Mouse (Mus musculus): Measurements from ENCODE around the gene Arpc1a.
"Not testable (repeated sequence)": the region's sequence is repeated elsewhere in the genome, so short reads cannot be mapped to it uniquely, and the experiment has no call there.

Arpc1a gene

GRCm38 (mm10) chr5:145104328-145104727, 20.7 kb downstream of the Arpc1a start:
- no peak for DNase-seq (ENCODE audit: low spot score in 2 of 2)

DNA sequence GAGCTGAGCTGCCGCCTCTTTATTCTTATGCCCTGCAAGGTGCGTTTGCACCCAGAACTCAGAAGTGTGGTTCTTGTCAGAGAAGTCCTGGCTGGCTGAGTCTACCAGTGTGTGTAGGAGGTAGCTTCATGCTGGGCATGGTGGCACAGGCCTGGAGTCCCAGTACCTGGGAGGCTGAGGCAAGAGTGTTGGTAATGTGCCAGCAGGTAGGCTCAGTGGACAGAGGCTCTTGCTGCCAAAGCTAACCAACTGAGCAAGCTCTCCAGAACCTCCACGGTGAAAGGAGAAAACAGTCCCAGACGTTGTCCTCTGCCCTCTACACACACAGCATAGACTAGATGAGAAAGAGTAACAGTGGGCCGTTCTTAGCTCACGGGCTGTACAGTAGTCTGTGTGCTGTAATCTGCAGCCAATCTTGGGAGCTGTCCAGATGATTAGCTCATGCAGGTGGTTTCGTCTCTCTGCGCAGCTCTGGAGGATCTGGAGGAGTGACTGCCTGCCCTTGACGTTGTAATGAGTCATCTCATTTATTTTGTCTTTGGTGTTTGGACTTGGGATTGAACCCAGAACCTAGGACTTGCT, 22.2 kb downstream of the Arpc1a start:
- no peak for DNase-seq (ENCODE audit: low spot score in 2 of 2)

- no peak for DNase-seq (ENCODE audit: low spot score in 2 of 2)
Observed at GRCm38 (mm10) chr5:145110401-145110800, 26.8 kb downstream of the Arpc1a start.

DNA sequence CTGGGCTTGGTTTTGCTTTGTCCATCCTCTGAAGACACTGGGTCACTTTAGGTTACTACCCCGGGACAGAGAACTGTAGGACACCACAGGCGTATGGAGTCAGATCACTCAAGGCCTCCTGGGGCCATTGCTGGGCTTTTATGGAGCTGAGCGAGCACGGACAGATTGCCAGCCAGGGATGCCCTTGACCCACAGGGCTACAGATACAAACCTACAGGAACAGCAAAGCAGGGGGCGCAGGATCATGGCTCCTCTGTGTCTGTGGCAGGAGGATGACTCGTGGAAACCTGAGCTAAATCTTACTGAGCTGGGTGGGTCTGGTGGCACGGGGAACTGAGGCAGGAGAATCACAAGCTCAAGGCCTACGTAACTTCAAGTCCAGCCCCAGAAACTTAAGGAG, 28.9 kb downstream of the Arpc1a start:
- no peak for DNase-seq (ENCODE audit: low spot score in 2 of 2)

DNA sequence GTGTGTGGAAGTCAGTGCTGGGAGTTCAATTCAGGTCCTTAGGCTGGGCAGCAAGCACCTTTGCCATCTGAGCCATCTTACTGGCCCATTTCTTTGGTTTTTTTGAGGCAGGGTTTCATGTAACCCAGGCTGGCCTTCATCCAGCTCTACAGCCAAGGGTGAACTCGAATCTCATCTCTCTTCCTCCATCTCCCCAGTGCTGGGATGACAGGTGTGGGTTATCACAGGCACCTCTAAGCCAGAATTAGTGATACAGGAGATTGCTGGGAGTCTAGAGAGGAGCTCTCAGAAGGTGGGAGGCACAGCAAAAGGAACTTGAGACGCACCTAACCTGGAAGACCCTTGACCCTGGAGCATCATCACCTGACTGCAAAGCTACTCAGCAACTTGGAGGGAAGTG, 29.8 kb downstream of the Arpc1a start:
- DNase-seq (ENCODE audit: low spot score in 2 of 2): no peak

GRCm38 (mm10) chr5:145114071-145114605, 30.5 kb downstream of the Arpc1a start, which contains the start of gene Arpc1b:
Gene Arpc1b, plus strand, starts transcription at chr5:145114215.
- DNase-seq (ENCODE audit: low spot score in 2 of 2): peak; percentile 59 to 70

DNA sequence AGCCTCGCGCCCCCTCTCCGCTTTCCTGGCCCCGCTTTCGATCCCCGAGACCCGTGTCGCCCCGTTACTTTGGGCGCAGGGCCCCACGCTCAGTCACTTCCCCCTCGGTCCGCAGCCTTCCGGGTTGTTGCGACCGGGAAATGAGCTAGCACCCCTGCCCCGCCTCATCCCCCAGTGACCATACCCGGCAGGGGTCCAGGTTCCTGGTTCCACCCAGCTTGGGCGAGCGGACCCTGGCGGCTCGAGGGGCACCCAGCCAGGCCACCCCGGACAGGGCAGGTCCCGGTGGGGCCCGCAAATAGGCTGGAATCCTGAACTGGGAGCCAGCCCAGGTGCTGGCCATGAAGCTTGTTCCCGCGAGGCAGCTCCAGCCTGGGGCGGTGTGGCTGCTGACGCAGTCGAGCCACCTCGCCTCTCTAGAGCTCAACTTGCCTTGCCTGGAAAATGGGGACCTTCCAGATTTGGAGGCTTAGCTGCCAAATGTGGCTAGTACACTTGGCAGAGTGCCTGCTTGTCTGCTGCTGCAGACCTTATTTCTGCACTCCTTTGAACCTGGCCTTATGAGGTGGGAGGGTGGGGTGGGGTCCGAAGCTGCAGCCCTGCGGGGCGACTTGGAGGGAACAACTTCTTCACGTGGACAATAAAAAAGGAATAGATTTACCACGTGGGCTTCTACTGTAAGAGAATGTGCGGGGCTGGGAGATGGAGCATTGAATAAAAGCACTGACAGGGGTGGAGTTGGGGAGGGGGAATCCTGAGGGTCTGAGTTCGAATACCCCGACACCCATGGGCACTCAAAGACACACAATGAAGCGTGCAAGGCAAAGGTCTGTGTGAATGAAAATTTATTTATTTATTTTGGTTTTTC, 31.2 kb downstream of the Arpc1a start:
- peak; percentile 67 to 71 for DNase-seq (ENCODE audit: low spot score in 2 of 2)

DNA sequence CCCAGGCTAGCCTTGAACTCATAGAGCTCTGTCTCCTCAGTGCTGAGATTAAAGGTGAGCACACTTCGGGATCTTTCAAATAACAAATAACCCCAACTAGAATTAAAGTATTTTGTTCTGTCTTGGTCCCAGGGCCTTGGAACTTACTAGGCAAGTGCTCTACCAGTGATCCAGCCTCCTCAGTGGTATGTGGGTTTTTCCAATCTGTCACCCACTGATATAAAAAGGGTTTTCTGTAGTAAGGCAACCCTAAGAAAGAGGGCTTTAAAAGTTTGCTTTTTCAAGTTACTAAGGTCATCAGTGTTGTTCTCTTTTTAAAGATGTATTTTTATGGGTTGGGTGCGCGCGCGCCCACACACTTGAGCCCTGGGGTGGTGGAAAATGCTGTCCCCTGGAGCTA, 32.1 kb downstream of the Arpc1a start:
- no peak for DNase-seq (ENCODE audit: low spot score in 2 of 2)

DNA sequence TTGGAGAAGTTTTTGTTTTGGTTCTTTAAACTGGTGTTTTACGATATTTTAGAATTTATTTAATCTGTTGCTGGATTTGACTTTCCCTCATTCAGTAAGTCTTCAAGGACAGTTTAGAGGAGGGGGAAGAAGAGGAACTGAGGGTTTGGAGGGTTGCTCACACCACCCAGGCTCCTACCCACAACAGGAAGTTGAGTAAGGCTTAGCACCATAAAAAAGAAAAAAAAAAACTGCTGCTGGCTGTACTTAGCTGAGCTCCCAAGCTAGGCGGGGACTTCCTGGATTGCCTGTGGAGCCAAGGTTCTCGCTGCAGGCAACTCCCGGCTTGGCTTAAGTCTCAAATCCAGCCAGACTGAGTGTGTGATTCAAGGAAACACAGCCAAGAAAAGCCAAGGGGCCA, 32.7 kb downstream of the Arpc1a start:
- DNase-seq (ENCODE audit: low spot score in 2 of 2): peak in 1 of 2 experiments; percentile 72

GRCm38 (mm10) chr5:145116916-145117315, 33.3 kb downstream of the Arpc1a start:
- peak; percentile 37 to 46 for DNase-seq (ENCODE audit: low spot score in 2 of 2)

- no peak for DNase-seq (ENCODE audit: low spot score in 2 of 2)
Observed at GRCm38 (mm10) chr5:145118005-145118404, 34.4 kb downstream of the Arpc1a start.

DNA sequence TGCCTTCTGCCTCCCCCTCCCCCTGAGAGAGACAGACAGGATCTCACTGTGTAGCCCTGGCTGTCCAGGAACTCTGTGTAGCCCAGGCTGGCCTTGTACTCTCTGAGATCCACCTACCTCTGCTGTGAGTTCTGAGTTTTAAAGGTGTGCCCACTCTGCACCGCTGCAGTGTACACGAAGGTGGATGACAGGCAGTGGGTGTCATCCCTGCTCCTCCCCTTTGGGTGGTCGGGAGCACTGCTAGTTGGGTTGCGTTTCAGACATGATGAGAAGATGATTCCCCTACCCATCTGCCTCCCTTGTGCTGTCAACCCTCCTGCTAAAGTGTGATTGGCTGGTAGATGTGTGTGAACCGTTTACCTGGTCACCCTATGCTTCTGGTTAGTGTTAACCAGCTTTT, 34.8 kb downstream of the Arpc1a start:
- no peak for DNase-seq (ENCODE audit: low spot score in 2 of 2)

DNA sequence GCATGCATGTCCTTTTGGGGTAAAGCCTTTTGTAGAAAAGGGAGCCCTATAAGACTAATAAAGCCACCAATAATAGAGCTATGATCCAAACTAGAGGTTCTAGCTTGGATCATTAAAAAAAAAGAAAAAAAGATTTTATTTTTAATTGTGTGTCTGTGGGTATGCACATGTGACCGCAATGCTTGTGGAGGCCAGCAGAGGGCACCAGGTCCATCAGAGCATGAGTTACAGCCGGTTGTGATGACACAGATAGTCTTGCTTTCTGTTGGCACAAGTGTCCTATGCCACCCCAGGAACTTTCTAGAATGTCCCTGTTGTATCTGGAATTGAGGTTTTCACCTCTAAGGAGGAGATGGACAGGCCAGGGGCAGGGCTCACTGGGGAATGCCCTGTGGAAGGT, 35.8 kb downstream of the Arpc1a start:
- no peak for DNase-seq (ENCODE audit: low spot score in 2 of 2)

- DNase-seq (ENCODE audit: low spot score in 2 of 2): no peak
Observed at GRCm38 (mm10) chr5:145120921-145121320, 37.3 kb downstream of the Arpc1a start.

DNA sequence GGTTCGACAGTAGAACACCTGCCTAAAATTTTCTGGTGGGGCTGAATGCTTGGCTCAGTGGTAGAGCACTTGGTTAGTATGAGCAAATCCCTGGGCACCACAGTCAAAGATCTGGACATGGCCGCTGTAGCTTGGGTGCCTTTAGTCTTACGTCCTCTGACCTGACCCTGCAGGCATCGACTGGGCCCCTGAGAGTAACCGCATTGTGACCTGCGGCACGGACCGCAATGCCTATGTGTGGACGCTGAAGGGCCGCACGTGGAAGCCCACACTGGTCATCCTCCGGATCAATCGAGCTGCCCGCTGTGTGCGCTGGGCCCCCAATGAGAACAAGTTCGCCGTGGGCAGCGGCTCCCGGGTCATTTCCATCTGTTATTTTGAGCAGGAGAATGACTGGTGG, 39.8 kb downstream of the Arpc1a start:
- no peak for DNase-seq (ENCODE audit: low spot score in 2 of 2)

DNA sequence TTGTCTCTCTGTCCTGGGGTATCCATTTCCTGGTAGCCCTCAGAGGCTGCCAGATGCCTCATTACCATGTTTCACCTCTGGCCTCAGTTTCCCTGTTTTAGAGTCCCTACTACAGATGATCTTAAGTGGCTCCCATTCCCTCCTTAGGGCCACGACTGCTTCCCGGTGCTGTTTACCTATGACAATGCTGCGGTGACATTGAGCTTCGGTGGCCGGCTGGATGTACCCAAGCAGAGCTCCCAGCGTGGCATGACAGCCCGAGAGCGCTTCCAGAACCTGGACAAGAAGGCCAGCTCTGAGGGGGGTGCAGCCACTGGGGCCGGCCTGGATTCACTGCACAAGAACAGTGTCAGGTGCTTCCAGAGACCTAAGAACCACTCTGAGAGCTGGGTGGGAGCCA, 43.0 kb downstream of the Arpc1a start:
- no peak for DNase-seq (ENCODE audit: low spot score in 2 of 2)

- DNase-seq (ENCODE audit: low spot score in 2 of 2): no peak
Observed at GRCm38 (mm10) chr5:145129124-145129523, 45.5 kb downstream of the Arpc1a start.

- not testable (repeated sequence) for DNase-seq (ENCODE audit: low spot score in 2 of 2)
Observed at GRCm38 (mm10) chr5:145129773-145130172, 46.1 kb downstream of the Arpc1a start.

- no peak for DNase-seq (ENCODE audit: low spot score in 2 of 2)
Observed at GRCm38 (mm10) chr5:145130191-145130590, 46.6 kb downstream of the Arpc1a start.

DNA sequence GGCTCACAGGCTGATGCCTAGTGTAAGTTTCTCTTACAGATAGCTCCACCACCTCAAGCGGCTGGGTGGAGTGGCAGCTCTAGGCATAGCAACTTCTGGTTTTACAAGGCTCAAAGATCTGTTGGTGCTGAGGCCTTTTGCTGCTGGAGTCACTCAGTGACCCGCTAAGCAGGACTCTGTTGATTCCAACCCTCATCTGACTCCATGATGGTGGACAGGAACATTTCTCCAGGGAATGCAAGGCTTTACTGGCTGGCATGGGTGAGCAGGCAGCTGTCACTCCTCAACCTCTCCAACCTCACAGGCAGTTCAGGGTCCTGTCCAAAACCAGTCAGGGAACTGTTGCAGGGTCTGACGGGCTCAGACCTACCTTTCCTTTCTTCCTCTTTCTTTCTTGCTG, 47.4 kb downstream of the Arpc1a start:
- no peak for DNase-seq (ENCODE audit: low spot score in 2 of 2)

DNA sequence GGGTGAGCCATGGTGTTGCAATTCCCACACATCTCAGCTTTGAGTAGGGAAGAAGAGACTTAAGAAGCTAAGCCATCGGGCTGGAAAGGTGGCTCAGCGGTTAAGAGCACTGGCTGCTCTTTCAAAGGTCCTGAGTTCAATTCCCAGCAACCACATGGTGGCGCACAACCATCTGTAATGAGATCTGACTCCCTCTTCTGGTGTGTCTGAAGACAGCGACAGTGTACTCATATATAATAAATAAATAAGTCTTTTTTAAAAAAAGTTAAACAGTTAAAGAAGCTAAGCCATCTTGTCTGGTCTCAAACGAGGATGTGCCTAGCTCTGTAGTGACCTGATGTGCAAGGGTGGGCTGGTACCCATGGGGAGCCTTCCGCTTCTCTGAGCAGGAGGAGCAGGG, 49.6 kb downstream of the Arpc1a start:
- not testable (repeated sequence) for DNase-seq (ENCODE audit: low spot score in 2 of 2)

- no peak for DNase-seq (ENCODE audit: low spot score in 2 of 2)
Observed at GRCm38 (mm10) chr5:145138836-145139235, 55.2 kb downstream of the Arpc1a start.

All from urinary bladder, adult 18-20 months (tissue).